Mouse (Mus musculus) liver, embryonic 15.5 days (tissue): Measurements from ENCODE around the gene Siah3. TPM values are rescaled to one million over a fixed set of nuclear protein-coding genes. Genes with fewer than 3 reads are reported as not detected.

Source experiments
- ATAC-seq: fragments of 200-750 bp; cut with Nextera tagmentation; 2 replicates; pipeline ENCODE4 v1.8.0; 2017; ENCODE audit warnings: moderate number of reproducible peaks, mild to moderate bottlenecking, moderate library complexity; ENCODE audit not compliant: insufficient read depth
- H3K27ac ChIP-seq: fragments of 300-500 bp; sonication (generic); replicated peaks from 2 replicates; pipeline ENCODE4 v1.5.1; 2015; ENCODE audit warnings: mild to moderate bottlenecking, inconsistent platforms
- H3K27me3 ChIP-seq: fragments of 300-500 bp; sonication (generic); 2 replicates; pipeline ENCODE4 v1.6.1; 2015; ENCODE audit warnings: mild to moderate bottlenecking, inconsistent platforms
- H3K36me3 ChIP-seq: fragments of 300-500 bp; sonication (generic); replicated peaks from 2 replicates; pipeline ENCODE4 v1.6.1; 2015; ENCODE audit warnings: moderate library complexity, mild to moderate bottlenecking, inconsistent platforms
- H3K4me1 ChIP-seq: fragments of 300-500 bp; sonication (generic); replicated peaks from 2 replicates; pipeline ENCODE4 v1.6.1; 2015; ENCODE audit warnings: inconsistent platforms
- H3K4me2 ChIP-seq: fragments of 300-500 bp; sonication (generic); 2 replicates; pipeline ENCODE4 v1.6.1; 2015; ENCODE audit warnings: moderate library complexity, mild to moderate bottlenecking, inconsistent platforms
- H3K4me3 ChIP-seq: fragments of 300-500 bp; sonication (generic); replicated peaks from 2 replicates; pipeline ENCODE4 v1.5.1; 2015; ENCODE audit warnings: mild to moderate bottlenecking, inconsistent platforms
- H3K9ac ChIP-seq: fragments of 300-500 bp; sonication (generic); 2 replicates; pipeline ENCODE4 v1.6.1; 2015; ENCODE audit warnings: moderate library complexity, mild to moderate bottlenecking, inconsistent platforms
- H3K9me3 ChIP-seq: fragments of 300-500 bp; sonication (generic); replicated peaks from 2 replicates; pipeline ENCODE4 v1.6.1; 2016; ENCODE audit warnings: inconsistent platforms
- WGBS: fragments of 180-500 bp; shearing (Covaris S2); methylation state at CpG from one replicate; pipeline ENCODE4 v1.1.7; 2015; ENCODE audit warnings: mixed read lengths; ENCODE audit not compliant: insufficient replicate concordance; 5-methylcytosine and 5-hydroxymethylcytosine counted together
- polyA plus RNA-seq: library from polyadenylated mRNA; unstranded; fragments of >200 nt; fragmentation: Nextera tagmentation; extraction: Ambion mirVana; gene quantifications from 2 replicates; pipeline ENCODE4 v1.2.1, GENCODE M21; 2015

Gene Siah3
- polyA plus RNA-seq, 1 experiment from 2014 or later = 0.10 TPM

DNA sequence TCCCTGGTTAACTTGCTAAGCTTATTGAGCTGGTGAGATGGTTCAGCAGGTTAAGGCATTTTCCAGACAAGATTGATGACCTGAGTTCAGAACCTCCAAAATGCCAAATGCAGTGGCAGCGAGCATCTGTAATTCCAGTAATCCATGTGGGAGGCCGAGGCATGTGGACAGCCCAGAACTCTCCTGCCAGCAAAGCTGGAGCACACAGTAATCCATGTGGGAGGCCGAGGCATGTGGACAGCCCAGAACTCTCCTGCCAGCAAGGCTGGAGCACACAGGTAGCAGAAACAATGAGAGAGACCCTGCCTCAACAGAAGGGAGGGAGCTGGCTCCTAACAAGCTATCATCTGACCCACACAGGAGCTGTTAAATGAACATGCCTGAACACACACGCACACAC is 13.2 kb downstream of the Siah3 start:
- 63% methylated on average over 4 of the region's 4 CpGs for WGBS

GRCm38 (mm10) chr14:75473061-75473930 is 17.5 kb downstream of the Siah3 start:
- H3K9ac ChIP-seq = no peak overlapping the region
- WGBS = 63% methylated on average over 9 of the region's 9 CpGs
- H3K9me3 ChIP-seq = no peaks in the 10 kb centered on the region
- no peaks in the 10 kb centered on the region for H3K4me1 ChIP-seq
- no peak overlapping the region for H3K4me2 ChIP-seq
- no peaks in the 10 kb centered on the region for H3K36me3 ChIP-seq
- H3K4me3 ChIP-seq = no peak overlapping the region
- H3K27ac ChIP-seq = no peak overlapping the region
- H3K27me3 ChIP-seq = no peaks in the 10 kb centered on the region
- ATAC-seq = no peak

More for the DNA sequence above, 13.2 kb downstream of the Siah3 start:
- H3K27ac ChIP-seq = no peak overlapping the region
- H3K9me3 ChIP-seq = no peaks in the 10 kb centered on the region
- H3K4me1 ChIP-seq = no peaks in the 10 kb centered on the region
- H3K27me3 ChIP-seq = no peaks in the 10 kb centered on the region; the same call in 1 of the 2 replicates
- ATAC-seq = no peak
- H3K4me3 ChIP-seq = no peak overlapping the region
- no peaks in the 10 kb centered on the region for H3K36me3 ChIP-seq
- no peak overlapping the region for H3K4me2 ChIP-seq
- no peak overlapping the region for H3K9ac ChIP-seq

DNA sequence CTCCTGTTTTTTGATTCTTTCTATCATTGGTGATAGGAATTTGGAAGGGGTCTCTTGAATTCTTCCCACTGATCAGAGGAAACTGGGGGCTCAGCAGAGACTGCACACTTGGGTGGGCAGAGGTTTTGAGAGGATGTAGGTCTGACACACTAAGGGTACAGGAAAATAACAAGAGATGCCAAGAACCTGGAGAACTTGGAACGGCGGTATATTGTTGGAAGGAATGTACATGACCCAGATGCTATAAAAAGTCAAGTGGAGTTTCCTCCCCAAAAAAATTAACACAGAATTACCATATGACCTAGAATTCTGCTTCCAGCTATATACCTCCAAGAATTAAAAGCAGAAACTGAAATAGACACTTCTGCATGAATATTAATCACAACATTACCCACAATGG is 20.1 kb downstream of the Siah3 start:
- Histone ChIP-seq H3K4me2 (no peak overlapping the region), H3K27me3 (no peaks in the 10 kb centered on the region), H3K9me3 (no peaks in the 10 kb centered on the region), H3K4me3 (no peak overlapping the region), H3K36me3 (no peaks in the 10 kb centered on the region), H3K4me1 (no peaks in the 10 kb centered on the region), H3K27ac (no peak overlapping the region), H3K9ac (no peak overlapping the region)
- WGBS = 90% methylated on average over 2 of the region's 2 CpGs
- no peak for ATAC-seq

DNA sequence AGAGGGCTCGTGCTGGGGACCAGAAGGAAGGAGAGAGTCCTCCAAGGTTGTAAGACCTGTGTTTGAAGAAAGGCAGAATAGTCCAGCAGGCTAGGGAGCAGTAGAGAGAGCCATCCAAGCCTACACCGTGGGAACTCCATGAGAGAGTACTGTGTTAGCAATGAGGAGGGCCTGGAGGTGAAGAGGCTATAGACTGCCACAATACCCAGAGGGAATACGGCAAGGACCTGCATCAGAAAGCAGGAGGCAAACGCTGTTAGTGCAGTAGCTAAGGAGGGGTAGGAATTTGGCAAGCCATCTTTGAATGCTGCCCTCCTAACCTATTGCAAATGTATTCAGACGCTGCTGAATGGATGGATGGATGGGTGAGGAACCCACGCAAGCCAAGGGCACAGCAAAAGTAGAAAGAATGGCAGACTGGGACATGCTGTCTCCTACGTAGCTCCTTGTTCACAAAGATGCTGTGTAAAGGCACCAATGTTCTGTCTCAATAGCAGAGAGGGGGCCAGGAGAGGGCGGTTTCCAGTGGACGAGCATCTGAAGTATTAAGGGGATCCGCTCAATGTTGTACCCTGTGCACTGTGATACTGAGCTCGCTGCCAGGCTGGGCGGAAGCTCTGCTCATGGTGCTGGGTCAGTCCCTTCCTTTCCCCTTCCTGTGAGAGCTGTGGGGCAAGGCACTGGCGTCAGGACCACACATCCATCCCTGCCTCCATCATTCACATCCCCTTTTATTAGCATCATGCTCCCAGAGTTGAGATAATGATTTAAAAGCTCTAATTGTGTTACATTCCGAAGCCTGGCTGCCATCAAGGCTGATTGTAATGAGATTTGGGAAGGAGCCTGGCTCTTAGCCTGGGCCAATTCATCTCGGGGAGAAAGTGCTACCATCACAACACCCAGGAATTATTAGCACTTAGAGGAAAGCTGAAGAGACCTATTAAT is 26.7 kb downstream of the Siah3 start:
- Histone ChIP-seq H3K4me2 (no peak overlapping the region), H3K36me3 (no peaks in the 10 kb centered on the region), H3K9ac (no peak overlapping the region), H3K27ac (no peak overlapping the region), H3K4me1 (no peaks in the 10 kb centered on the region), H3K4me3 (no peak overlapping the region), H3K27me3 (no peaks in the 10 kb centered on the region), H3K9me3 (no peaks in the 10 kb centered on the region)
- WGBS = 58% methylated on average over 15 of the region's 15 CpGs
- no peak for ATAC-seq

GRCm38 (mm10) chr14:75483176-75483546 is 27.4 kb downstream of the Siah3 start:
- Histone ChIP-seq H3K9ac (no peak overlapping the region), H3K27ac (no peak overlapping the region), H3K9me3 (no peaks in the 10 kb centered on the region), H3K4me2 (no peak overlapping the region), H3K4me3 (no peak overlapping the region), H3K27me3 (no peaks in the 10 kb centered on the region), H3K36me3 (no peaks in the 10 kb centered on the region), H3K4me1 (no peaks in the 10 kb centered on the region)
- ATAC-seq = no peak
- 70% methylated on average over 6 of the region's 6 CpGs for WGBS

- Histone ChIP-seq H3K9ac (no peak overlapping the region), H3K4me2 (no peak overlapping the region), H3K27me3 (no peaks in the 10 kb centered on the region), H3K4me3 (no peak overlapping the region), H3K4me1 (no peaks in the 10 kb centered on the region), H3K27ac (no peak overlapping the region), H3K9me3 (no peaks in the 10 kb centered on the region), H3K36me3 (no peaks in the 10 kb centered on the region)
- WGBS = 65% methylated on average over 7 of the region's 7 CpGs
- ATAC-seq = no peak
Observed at GRCm38 (mm10) chr14:75487932-75488331, 32.1 kb downstream of the Siah3 start.

DNA sequence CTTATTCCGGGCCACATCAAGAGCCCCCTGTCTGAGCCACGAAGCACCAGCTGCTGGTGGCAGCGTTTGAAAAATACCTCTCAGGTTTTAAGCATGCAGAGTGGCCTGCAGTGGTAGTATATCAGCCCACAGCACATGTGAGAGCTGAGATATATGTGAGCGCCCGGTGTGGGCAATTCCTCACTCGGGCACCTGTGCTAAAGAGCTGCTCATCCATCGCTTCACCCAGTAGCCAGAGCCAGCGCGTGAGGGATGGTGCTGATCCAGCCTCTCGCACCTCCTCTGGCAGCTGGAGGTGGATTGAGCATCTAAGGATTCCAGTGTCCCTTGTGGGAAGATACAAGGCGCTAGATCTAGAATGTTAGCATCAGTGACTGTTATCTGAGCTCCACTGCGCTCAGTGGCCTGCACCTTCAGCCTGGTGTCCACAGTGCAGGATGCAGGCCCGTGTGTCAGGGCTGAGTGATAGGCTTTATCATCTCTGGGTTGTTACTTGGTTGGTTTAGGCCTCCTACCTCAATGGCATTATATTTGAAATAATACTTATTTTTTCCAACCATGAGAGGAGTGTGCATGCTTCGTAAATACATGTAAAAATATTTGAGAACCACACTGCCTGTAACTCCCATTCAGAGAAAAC is 37.9 kb downstream of the Siah3 start:
- ATAC-seq = no peak
- Histone ChIP-seq H3K36me3 (no peaks in the 10 kb centered on the region), H3K4me1 (no peaks in the 10 kb centered on the region), H3K9me3 (no peaks in the 10 kb centered on the region), H3K9ac (no peak overlapping the region), H3K27me3 (no peaks in the 10 kb centered on the region), H3K4me3 (no peak overlapping the region), H3K4me2 (no peak overlapping the region), H3K27ac (no peak overlapping the region)
- 67% methylated on average over 14 of the region's 14 CpGs for WGBS

DNA sequence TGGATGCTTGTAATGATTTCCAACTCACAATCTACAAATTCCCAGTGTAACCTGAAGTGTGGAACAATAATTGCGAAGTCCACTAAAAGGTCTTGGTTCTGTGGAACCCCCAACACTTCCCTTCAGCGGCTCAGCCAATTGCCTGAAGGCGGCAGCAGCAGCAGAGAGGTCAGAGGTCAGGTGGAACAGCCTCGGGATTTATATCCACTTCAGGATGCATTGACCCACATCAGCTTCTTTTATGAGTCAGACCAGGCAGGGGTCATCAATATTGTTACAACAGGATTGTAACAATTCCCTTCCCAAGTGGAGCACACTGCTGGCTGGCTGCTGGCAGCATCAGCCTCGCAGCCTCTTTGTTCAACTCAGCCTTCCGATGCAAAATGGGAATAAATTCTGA is 39.1 kb downstream of the Siah3 start:
- H3K36me3 ChIP-seq = no peaks in the 10 kb centered on the region
- H3K4me2 ChIP-seq = no peak overlapping the region
- H3K4me1 ChIP-seq = no peaks in the 10 kb centered on the region
- ATAC-seq = no peak
- H3K27ac ChIP-seq = no peak overlapping the region
- H3K4me3 ChIP-seq = no peak overlapping the region
- no peaks in the 10 kb centered on the region for H3K27me3 ChIP-seq
- WGBS = 66% methylated on average over 6 of the region's 6 CpGs
- no peaks in the 10 kb centered on the region for H3K9me3 ChIP-seq
- no peak overlapping the region for H3K9ac ChIP-seq

- H3K36me3 ChIP-seq = no peaks in the 10 kb centered on the region
- H3K9me3 ChIP-seq = no peaks in the 10 kb centered on the region
- H3K9ac ChIP-seq = no peak overlapping the region
- H3K4me2 ChIP-seq = no peak overlapping the region
- H3K4me1 ChIP-seq = no peaks in the 10 kb centered on the region
- WGBS = 55% methylated on average over 3 of the region's 3 CpGs
- ATAC-seq = no peak
- no peak overlapping the region for H3K27ac ChIP-seq
- H3K4me3 ChIP-seq = no peak overlapping the region
- H3K27me3 ChIP-seq = no peaks in the 10 kb centered on the region
Observed at GRCm38 (mm10) chr14:75501501-75501990, 45.8 kb downstream of the Siah3 start.

DNA sequence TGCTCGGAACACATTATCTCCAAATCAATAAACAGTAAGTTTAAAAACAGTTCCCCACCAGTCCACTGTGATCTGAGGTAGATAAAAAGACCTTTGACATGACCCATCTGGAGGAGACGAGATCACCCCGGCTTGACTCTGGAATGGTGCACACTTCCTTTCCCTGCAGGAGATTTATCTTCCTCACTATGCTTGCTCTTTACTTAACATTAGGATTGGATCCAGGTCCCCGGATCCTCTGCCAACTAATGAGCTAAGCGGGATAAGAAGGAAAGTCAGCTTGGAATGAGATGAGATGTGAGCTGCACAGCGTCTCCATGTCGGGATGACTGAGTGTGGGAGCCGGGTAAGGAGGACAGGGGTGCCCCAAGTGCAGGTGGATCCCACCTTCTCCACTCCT is 46.7 kb downstream of the Siah3 start:
- no peak for ATAC-seq
- H3K9me3 ChIP-seq = no peaks in the 10 kb centered on the region
- no peak overlapping the region for H3K4me3 ChIP-seq
- H3K27ac ChIP-seq = no peak overlapping the region
- H3K36me3 ChIP-seq = no peaks in the 10 kb centered on the region
- 58% methylated on average over 8 of the region's 8 CpGs for WGBS
- no peak overlapping the region for H3K4me2 ChIP-seq
- no peak overlapping the region for H3K9ac ChIP-seq
- no peaks in the 10 kb centered on the region for H3K27me3 ChIP-seq
- no peaks in the 10 kb centered on the region for H3K4me1 ChIP-seq

DNA sequence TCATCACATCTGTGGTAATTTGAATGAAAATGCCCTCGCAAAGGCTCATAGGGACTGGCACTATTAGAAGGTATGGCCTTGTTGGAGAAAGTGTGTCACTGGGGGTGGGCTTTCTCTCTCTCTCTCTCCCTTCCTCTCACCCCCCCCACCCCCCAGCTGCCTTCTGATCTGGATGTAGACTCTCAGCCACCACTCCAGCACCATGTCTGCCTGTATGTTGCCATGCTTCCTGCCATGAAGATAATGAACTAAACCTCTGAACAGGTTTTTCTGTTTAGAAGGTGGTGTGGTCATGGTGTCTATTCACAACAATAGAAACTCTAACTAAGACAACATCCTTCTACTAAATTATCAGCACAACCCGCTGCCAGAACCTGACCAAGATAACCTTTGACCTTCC is 48.5 kb downstream of the Siah3 start:
- no peak overlapping the region for H3K4me2 ChIP-seq
- H3K9me3 ChIP-seq = no peaks in the 10 kb centered on the region
- H3K4me1 ChIP-seq = no peaks in the 10 kb centered on the region
- H3K27me3 ChIP-seq = no peaks in the 10 kb centered on the region
- WGBS = 39% methylated on average over 2 of the region's 2 CpGs
- no peak overlapping the region for H3K4me3 ChIP-seq
- ATAC-seq = no peak
- no peak overlapping the region for H3K27ac ChIP-seq
- no peak overlapping the region for H3K9ac ChIP-seq
- H3K36me3 ChIP-seq = no peaks in the 10 kb centered on the region
